Mouse (Mus musculus): Measurements from ENCODE around the gene Ddah1. TPM values are rescaled to one million over a fixed set of nuclear protein-coding genes. Genes with fewer than 3 reads are reported as not detected.
"Not testable (repeated sequence)": the region's sequence is repeated elsewhere in the genome, so short reads cannot be mapped to it uniquely, and the experiment has no call there.

Gene Ddah1
- total RNA-seq, 2 experiments from 2014 or later: 11.1 to 18.1 TPM

- no peak for DNase-seq (ENCODE audit: low spot score in 2 of 2)
These were observed 99.9 kb downstream of the Ddah1 start for GRCm38 (mm10) chr3:145858388-145858787.

DNA sequence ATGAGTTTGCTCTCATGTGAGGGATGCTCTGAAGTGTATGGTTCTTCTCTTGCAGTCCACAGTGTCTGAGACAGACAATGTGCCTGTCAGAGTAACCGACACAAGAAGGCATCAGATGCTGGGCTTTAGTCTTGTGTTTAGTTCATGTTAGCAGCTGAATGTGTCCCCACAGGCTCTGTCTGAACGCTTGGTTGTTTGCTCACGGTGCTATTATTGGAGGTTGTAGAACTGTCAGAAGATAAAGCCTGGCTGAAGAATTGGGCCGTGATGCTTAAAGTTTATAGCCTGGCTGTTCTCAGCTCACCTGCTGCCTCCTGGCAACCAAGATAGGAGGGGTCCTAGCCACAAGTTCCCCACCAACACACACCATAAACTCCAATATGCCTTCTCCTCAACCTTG, 104.0 kb downstream of the Ddah1 start:
- DNase-seq (ENCODE audit: low spot score in 2 of 2): no peak

DNA sequence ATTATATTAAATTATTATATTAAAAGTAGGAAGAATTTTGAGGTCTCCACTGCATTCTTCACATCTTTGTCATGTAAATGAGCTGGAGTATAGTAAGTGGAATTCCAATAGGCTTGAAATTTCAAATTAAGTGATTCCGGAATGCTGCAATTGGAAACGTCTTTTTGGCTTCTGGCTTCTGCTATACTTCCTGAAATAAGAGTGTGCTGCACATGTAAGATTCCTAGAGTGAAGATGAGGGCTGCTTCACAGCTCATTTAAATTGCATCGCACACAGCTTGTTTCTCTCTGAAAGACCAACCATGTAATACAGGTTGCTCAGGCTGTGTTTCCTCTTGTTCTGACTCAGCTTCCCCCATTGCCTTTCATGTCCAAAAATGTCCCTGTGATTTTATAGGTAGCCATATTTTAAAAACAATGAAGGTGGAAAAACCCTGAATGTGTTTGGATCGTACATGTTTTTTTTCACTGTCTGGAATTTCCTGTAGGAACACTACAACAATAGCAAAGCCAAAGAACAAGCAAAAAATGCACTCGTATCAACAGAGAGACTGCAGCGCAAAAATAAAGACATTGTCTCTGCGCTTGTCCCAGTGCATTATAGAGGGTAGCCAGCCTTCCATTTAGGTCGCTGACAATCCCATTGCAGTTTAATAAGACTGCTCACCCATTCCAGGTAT, 105.7 kb downstream of the Ddah1 start:
- no peak for DNase-seq (ENCODE audit: low spot score in 2 of 2)

DNA sequence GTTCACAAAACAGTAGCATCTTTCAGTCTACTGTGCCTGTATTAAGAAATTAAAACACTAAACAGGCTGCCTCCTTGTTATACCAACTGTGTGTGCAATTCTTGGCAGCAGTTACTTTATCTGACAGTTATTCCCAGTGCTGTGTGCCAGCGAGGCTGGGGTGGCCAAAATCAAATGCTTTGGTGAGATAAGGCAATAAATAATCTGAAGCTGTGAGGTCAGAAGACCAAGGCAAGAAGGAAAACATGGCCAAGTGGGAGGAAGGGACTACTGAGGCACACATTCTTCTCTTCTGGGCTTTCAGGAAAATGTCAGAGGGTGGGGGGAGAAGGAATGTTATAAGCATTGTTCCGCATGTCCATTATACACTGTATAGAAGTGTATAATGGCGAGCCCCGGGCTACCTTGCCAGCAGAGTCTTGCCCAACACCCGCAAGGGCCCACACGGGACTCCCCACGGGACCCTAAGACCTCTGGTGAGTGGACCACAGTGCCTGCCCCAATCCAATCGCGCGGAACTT, 106.3 kb downstream of the Ddah1 start:
- no peak for DNase-seq (ENCODE audit: low spot score in 2 of 2)

DNA sequence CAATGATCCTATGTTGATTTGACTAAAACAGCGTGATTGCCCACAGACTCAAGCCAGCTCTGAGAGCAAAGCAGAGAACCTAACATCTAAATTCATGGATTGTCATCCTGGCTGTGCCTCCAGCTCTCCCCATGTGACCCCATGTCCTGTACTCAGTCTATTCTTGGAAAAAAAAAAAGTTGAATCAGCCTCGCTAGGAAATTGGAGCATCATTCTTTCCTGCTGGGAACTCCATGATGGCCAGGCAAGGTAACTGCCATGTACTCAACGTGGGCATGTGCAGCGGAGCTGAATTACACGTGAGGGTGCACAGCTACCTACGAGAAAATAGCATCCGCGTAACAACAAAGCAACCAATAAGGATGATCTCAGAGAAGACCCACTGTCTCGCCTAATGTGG, 114.2 kb downstream of the Ddah1 start:
- DNase-seq (ENCODE audit: low spot score in 2 of 2): no peak

DNA sequence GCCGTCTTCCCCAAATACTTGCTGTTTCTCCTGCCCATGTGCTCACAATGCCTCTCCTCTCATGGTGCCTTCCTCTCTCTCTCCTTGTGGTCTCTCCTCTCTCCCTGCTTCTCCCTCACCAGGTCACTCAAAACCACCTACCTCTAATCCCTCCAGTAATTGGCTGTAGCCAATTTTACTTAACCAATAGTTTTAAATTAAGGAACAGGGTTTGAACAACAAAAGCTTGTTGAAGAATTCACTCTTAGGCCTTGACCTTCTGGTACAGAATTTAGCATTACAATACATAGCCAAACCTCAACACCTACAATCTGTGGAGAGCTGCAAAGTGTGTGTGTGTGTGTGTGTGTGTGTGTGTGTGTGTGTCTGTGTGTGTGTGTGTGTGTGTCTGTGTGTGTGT, 114.8 kb downstream of the Ddah1 start:
- no peak for DNase-seq (ENCODE audit: low spot score in 2 of 2)

GRCm38 (mm10) chr3:145874126-145874525, 115.7 kb downstream of the Ddah1 start:
- DNase-seq (ENCODE audit: low spot score in 2 of 2): no peak

DNA sequence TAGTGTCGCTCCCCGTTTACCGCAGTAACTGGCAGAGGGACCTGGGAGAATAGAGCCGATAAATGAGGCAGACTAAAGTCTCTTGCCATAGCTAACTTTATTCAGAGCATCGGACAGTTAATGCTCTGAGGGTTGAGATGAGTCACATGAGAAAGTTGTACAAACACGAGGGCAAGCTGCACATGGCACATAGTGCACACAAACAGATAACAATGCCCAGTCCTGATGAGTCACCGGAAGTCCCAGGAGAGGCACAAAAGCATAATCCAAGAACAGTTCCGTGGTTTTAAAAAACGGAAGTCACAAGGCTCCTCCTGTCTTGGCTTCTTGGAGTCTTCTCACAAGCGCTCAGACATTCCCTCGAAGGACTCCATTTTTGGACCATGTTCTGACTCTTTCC, 117.6 kb downstream of the Ddah1 start:
- no peak for DNase-seq (ENCODE audit: low spot score in 2 of 2)

DNA sequence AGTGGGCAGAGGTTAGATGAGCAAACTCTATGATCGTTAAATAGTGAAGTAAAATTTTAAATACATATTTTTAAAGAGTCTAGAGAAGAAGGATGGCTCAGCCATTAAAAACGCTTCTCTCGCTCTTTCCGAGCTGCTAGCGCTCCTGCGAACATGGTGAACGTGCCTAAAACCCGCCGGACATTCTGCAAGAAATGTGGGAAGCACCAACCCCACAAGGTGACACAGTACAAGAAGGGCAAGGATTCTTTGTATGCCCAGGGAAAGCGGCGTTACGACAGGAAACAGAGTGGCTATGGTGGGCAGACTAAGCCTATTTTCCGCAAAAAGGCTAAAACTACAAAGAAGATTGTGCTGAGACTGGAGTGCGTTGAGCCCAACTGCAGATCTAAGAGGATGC, 120.4 kb downstream of the Ddah1 start:
- not testable (repeated sequence) for DNase-seq (ENCODE audit: low spot score in 2 of 2)

DNA sequence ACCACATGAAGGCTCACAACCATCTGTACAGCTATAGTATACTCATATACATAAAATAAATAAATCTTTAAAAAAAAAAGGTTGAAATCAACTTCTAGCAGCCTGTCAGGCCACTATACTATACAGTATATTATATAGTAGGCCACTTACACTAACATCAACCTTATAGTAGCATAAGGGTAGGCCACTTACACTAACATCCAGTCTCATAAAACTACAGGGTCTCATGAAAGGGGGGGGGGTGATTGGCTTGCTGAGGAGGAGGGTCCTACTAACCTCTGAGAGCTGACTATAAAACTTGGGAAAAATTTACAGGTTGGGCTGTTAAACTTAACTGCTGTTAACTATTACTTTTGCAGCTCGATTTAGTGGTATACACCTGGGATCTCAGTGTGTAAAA, 121.9 kb downstream of the Ddah1 start:
- no peak for DNase-seq (ENCODE audit: low spot score in 2 of 2)

- DNase-seq (ENCODE audit: low spot score in 2 of 2): no peak
These were observed 123.8 kb downstream of the Ddah1 start for GRCm38 (mm10) chr3:145882076-145882874.

GRCm38 (mm10) chr3:145883233-145883632, 124.8 kb downstream of the Ddah1 start:
- no peak for DNase-seq (ENCODE audit: low spot score in 2 of 2)

GRCm38 (mm10) chr3:145885376-145885775, 126.9 kb downstream of the Ddah1 start:
- DNase-seq (ENCODE audit: low spot score in 2 of 2): no peak

DNA sequence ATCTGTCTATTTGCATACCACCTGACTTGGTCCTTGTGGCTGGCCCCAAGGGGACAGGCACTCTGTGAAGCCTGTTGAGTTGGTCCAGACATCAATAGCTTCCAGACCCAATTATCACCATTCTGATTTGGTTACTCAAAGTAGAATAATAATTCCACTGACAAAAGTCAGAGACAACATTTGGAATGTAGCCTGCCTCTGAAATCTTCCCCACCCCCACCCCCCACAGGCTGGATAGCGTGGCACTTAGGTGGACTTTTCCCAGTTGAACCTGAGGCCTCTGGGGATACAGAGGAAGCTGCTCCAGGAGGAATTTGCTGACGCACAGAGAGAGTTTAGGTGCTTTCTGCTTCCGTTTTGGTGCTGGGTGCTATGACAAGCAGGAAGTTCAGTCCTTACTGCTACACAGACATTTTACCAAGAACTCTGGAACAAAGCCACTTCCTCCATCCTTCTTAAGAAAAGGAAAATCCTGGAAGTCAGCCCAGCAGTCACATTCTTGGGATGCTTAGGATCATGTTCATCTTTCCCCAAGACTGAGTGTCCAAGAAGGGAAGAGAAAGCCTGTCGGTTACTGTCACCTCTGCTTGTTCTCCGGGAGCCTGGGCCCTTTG, 127.5 kb downstream of the Ddah1 start:
- DNase-seq (ENCODE audit: low spot score in 2 of 2): no peak

- DNase-seq (ENCODE audit: low spot score in 2 of 2): no peak
These were observed 129.0 kb downstream of the Ddah1 start for GRCm38 (mm10) chr3:145887430-145887971.

DNA sequence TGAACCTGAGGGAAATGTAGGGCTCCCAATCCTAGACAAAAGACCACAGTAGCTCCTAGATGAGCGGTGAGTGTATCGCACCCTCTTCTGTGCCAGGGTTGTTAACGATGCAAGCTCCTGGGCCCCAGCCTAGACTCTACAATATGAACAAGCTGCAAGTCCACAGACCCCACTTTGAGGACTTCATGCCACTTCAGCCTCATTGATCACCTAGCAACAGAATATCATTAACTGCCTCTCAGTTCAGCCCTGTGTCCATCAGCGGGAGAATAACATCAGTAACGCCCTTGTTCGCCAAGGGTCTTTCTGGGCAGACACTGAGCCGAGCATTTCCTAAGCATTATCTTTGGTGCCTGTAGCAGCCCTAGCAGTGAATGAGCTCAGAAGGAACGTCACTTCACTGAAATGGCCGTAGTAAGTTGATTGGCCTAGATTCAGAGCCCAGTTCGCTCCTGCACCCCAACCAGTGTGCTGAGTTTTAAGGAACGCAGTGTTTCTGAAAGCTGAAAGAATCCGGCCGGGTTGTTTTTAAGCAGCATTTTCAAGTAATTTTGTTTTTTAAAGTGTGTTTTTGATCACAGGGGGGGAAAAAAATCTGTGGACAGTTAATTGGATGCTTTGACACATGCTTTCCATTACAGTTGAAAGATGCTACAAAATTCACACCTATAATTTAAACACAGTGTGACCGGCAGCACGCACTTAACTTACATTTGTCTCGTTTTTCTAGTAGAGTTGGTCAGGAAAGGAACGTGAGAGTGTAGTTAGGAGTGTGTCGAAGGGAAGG, 132.1 kb downstream of the Ddah1 start:
- no peak for DNase-seq (ENCODE audit: low spot score in 2 of 2)

GRCm38 (mm10) chr3:145892451-145892850, 134.0 kb downstream of the Ddah1 start:
- no peak for DNase-seq (ENCODE audit: low spot score in 2 of 2)

DNA sequence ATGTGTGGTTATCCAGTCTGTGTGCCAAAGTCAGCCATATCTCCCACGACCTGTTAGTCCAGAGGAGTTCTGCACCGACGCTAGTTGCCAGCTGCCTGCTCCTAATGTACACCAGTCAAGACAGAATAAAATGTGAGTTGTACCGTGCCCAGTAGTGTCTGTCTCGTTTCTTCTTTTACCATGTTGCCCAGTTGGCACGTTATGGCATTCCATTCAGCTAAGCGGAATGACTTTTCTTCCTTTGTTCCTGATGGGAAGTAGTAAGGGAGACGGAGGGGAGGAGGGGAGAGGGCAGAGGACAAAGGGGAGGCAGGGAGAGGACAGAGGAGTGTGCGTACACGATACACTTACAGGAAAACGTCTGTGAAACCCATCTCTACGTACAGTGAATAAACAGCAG, 135.7 kb downstream of the Ddah1 start:
- DNase-seq (ENCODE audit: low spot score in 2 of 2): no peak

DNA sequence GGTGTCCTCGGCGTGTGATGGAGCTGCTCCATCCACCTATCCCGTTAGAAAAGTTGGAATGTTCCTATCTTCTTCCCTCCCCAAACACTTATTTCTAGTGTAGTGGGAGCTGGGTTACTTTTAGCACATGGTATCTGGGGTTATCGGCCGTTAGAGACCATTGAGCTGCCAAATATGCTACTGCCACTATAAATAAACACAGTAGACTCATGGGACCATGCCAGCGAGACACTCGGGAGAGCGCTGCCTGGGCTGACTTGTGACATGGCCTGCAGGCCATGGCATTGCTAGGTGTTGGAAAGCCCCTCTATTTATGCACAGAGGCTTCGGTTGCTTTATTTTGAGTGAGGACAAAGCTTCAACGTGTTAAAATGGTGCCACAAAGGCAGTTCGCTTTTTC, 139.3 kb downstream of the Ddah1 start:
- DNase-seq (ENCODE audit: low spot score in 2 of 2): no peak

- no peak for DNase-seq (ENCODE audit: low spot score in 2 of 2)
These were observed 141.4 kb downstream of the Ddah1 start for GRCm38 (mm10) chr3:145899832-145900231.

DNA sequence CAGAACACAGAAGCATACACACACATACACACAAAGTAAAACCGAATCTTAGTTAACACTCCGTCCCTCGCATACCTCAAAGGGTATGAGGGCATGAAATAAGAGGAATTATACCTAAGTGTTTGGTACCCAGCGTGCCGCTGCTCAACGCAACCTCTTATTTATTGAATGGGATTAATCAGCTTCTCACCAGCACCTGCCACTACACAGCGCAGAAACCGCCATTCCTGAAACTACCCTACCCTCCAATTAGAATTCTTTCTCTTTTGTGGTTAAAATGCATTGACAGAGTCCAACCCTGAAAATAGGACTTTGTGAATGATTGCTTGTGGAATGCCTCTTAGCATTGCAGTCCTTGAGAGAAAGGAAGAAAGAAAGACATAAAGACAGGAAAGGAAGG, 145.1 kb downstream of the Ddah1 start:
- DNase-seq (ENCODE audit: low spot score in 2 of 2): no peak

Measured in adrenal gland, postnatal 4 days (tissue).